Mouse (Mus musculus): ENCODE measurements around the gene Dlgap4. TPM values are rescaled to one million over a fixed set of nuclear protein-coding genes. Genes with fewer than 3 reads are reported as not detected.

The Dlgap4 gene
- polyA plus RNA-seq, 1 experiment from 2014 or later: 66.4 TPM

Other genes with a start within 250 kb of the Dlgap4 start
- 2.1 and 2.2 TPM in 2 replicates for gene Epb41l1, start 192.8 kb upstream of the Dlgap4 start, polyA plus RNA-seq (2015; fragmentation: Nextera tagmentation; extraction: Ambion mirVana)
- gene Aar2, start 66.1 kb upstream of the Dlgap4 start, polyA plus RNA-seq (2015; fragmentation: Nextera tagmentation; extraction: Ambion mirVana): 31.0 and 32.1 TPM in 2 replicates
- gene Myl9, start 161.7 kb downstream of the Dlgap4 start, polyA plus RNA-seq (2015; fragmentation: Nextera tagmentation; extraction: Ambion mirVana): 371 and 400 TPM in 2 replicates
- 43.9 and 47.7 TPM in 2 replicates for gene Tgif2, start 226.3 kb downstream of the Dlgap4 start, polyA plus RNA-seq (2015; fragmentation: Nextera tagmentation; extraction: Ambion mirVana)
- gene 4930518I15Rik, start 244.2 kb downstream of the Dlgap4 start, polyA plus RNA-seq (2015; fragmentation: Nextera tagmentation; extraction: Ambion mirVana): 7.6 and 9.2 TPM in 2 replicates
- gene Rab5if, start 249.4 kb downstream of the Dlgap4 start, polyA plus RNA-seq (2015; fragmentation: Nextera tagmentation; extraction: Ambion mirVana): 164 and 170 TPM in 2 replicates